Mouse (Mus musculus) CD4-positive, CD25-positive, alpha-beta regulatory T cell (primary cell): Measurements from ENCODE around the gene Osbpl3. TPM values are rescaled to one million over a fixed set of nuclear protein-coding genes. Genes with fewer than 3 reads are reported as not detected.

Source experiments
- polyA plus RNA-seq: library from polyadenylated mRNA; unstranded; fragments of 100-300 nt; shearing (Covaris generic); gene quantifications from one replicate; pipeline ENCODE4 v1.2.1, GENCODE M21; 2017

Osbpl3 gene
- 36.0 TPM for polyA plus RNA-seq

GRCm38 (mm10) chr6:50455829-50456469 is at the start of gene Osbpl3:
Gene Osbpl3 (minus strand): TSS chr6:50456201.

GRCm38 (mm10) chr6:50263670-50264069 is 192.3 kb downstream of the Osbpl3 start, which contains the start of gene Gsdme:
Gene Gsdme (minus strand): TSS chr6:50263862.

Other genes starting within 250 kb of the Osbpl3 start
- gene Gsdme, start 192.3 kb downstream of the Osbpl3 start, polyA plus RNA-seq, result 3.3 TPM
- 23.2 TPM for gene Cycs, start 110.3 kb upstream of the Osbpl3 start, polyA plus RNA-seq
- 0.34 TPM for gene 4921507P07Rik, start 140.4 kb upstream of the Osbpl3 start, polyA plus RNA-seq
- not detected for gene Npvf, start 198.2 kb upstream of the Osbpl3 start, polyA plus RNA-seq